Mouse (Mus musculus) forebrain, postnatal 0 days (tissue): ENCODE measurements around the gene Cmip. TPM values are rescaled to one million over a fixed set of nuclear protein-coding genes. Genes with fewer than 3 reads are reported as not detected.

Experiments
- ATAC-seq: fragments of 200-750 bp; cut with Nextera tagmentation; 2 replicates; pipeline ENCODE4 v1.8.0; 2017; ENCODE audit warnings: mild to moderate bottlenecking, moderate library complexity
- DNase-seq: peaks from one replicate; pipeline ENCODE4 v3.0.0-alpha.2; 2015
- H3K27ac ChIP-seq: fragments of 300-500 bp; sonication (generic); 2 replicates; pipeline ENCODE4 v1.5.1; 2014; ENCODE audit warnings: low read depth, mild to moderate bottlenecking, antibody characterized with exemption, low read length, moderate library complexity, mixed read lengths
- H3K27me3 ChIP-seq: fragments of 300-500 bp; sonication (generic); 2 replicates; pipeline ENCODE4 v1.6.1; 2014; ENCODE audit warnings: mild to moderate bottlenecking, low read length, mixed read lengths; ENCODE audit not compliant: insufficient read depth
- H3K36me3 ChIP-seq: fragments of 300-500 bp; sonication (generic); 2 replicates; pipeline ENCODE4 v1.6.1; 2014; ENCODE audit warnings: mild to moderate bottlenecking, moderate library complexity; ENCODE audit not compliant: insufficient read depth
- H3K4me1 ChIP-seq: fragments of 300-500 bp; sonication (generic); 2 replicates; pipeline ENCODE4 v1.6.1; 2014; ENCODE audit warnings: antibody characterized with exemption; ENCODE audit not compliant: insufficient read depth
- H3K4me2 ChIP-seq: fragments of 300-500 bp; sonication (generic); 2 replicates; pipeline ENCODE4 v1.6.1; 2014; ENCODE audit warnings: low read depth, mild to moderate bottlenecking, moderate library complexity
- H3K4me3 ChIP-seq: fragments of 300-500 bp; sonication (generic); 2 replicates; pipeline ENCODE4 v1.5.1; 2014; ENCODE audit warnings: low read depth, low read length, mixed read lengths
- H3K9ac ChIP-seq: fragments of 300-500 bp; sonication (generic); 2 replicates; pipeline ENCODE4 v1.6.1; 2014; ENCODE audit warnings: mild to moderate bottlenecking
- H3K9me3 ChIP-seq: fragments of 300-500 bp; sonication (generic); 2 replicates; pipeline ENCODE4 v1.6.1; 2016; ENCODE audit warnings: low read length
- CTCF ChIP-seq: sonication (generic); IDR thresholded peaks from 2 replicates; pipeline ENCODE4 v1.5.1; 2016; ENCODE audit warnings: antibody characterized with exemption, control low read depth, low read depth
- WGBS: fragments of 180-500 bp; shearing (Covaris S2); extraction: QIAGEN DNeasy Blood & Tissue Kit; methylation state at CpG from one replicate; pipeline ENCODE4 v1.1.7; 2014; 5-methylcytosine and 5-hydroxymethylcytosine counted together
- polyA plus RNA-seq: library from polyadenylated mRNA; unstranded; fragments of >200 nt; fragmentation: Nextera tagmentation; extraction: Ambion mirVana; gene quantifications from 2 replicates; pipeline ENCODE4 v1.2.1, GENCODE M21; 2015
- total RNA-seq: library from RNA; depleted of rRNA; stranded (reverse); fragments of >200 nt; gene quantifications from 2 replicates; pipeline ENCODE4 v1.2.3, GENCODE M21; 2014

The Cmip gene
- total and polyA plus RNA-seq, 2 experiments from 2014 or later = 192 to 204 TPM

DNA sequence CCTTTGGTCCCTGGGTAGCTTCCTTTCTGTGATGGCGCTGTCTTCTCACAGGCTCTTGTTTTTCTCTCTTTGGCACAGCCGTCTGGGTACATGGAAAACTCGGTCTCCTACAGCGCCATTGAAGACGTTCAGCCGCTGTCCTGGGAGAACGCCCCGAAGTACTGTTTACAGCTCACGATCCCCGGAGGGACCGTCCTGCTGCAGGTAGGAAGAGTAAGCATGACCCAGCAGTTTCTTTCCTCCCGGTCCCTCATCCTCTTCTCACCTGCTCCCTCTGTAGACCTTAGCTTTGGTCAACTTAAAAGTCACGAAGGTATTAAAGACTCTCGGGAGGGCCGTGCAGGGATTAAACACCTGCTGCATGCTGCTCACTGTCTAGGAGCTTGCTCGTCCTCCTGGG, 120.1 kb downstream of the Cmip start:
- H3K4me2 ChIP-seq = no peak overlapping the region
- ATAC-seq (no peak), DNase-seq (no peak)
- peaks cover 8% of the 10 kb centered on the region; the same call in 1 of the 2 replicates for H3K4me1 ChIP-seq
- H3K9ac ChIP-seq = no peak overlapping the region
- WGBS = 67% methylated on average over 16 of the region's 16 CpGs
- no peaks in the 10 kb centered on the region for H3K27me3 ChIP-seq
- no peak for TF ChIP-seq CTCF
- no peaks in the 10 kb centered on the region for H3K36me3 ChIP-seq
- no peak overlapping the region for H3K27ac ChIP-seq
- no peak overlapping the region for H3K4me3 ChIP-seq
- H3K9me3 ChIP-seq = no peaks in the 10 kb centered on the region

DNA sequence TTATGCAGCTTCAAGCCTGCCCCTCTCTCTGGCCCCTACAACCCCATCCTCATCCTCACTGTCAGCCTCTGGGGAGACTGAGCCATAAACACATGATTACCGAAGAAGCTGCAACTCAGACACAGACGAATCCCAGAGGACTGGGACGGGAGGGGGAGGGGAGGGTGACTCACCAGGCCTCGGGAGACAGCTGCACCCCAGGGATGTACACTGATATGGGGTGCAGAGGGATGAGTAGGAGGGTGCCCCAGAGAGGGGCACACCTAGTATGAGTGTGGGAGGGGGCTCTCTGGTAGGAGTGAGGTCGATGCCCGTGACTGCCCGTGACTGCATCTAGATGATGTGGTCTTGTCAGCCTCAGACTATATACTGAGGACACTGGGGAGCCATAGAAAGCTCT, 121.8 kb downstream of the Cmip start:
- no peaks in the 10 kb centered on the region for H3K4me1 ChIP-seq
- no peak overlapping the region for H3K4me3 ChIP-seq
- DNase-seq (no peak), ATAC-seq (no peak)
- TF ChIP-seq CTCF = no peak
- no peak overlapping the region for H3K9ac ChIP-seq
- H3K4me2 ChIP-seq = no peak overlapping the region
- WGBS = 83% methylated on average over 7 of the region's 7 CpGs
- no peaks in the 10 kb centered on the region for H3K9me3 ChIP-seq
- H3K36me3 ChIP-seq = no peaks in the 10 kb centered on the region
- no peaks in the 10 kb centered on the region for H3K27me3 ChIP-seq
- H3K27ac ChIP-seq = no peak overlapping the region

- Histone ChIP-seq H3K27me3 (no peaks in the 10 kb centered on the region), H3K4me2 (no peak overlapping the region), H3K4me3 (no peak overlapping the region), H3K27ac (no peak overlapping the region), H3K9me3 (no peaks in the 10 kb centered on the region), H3K4me1 (no peaks in the 10 kb centered on the region), H3K9ac (no peak overlapping the region), H3K36me3 (no peaks in the 10 kb centered on the region)
- ATAC-seq (peak; percentile 65; the same call in 1 of the 2 replicates), DNase-seq (no peak)
- peak; percentile 56 for TF ChIP-seq CTCF
- WGBS = 56% methylated on average over 10 of the region's 10 CpGs
Observed at GRCm38 (mm10) chr8:117379131-117379530, 122.3 kb downstream of the Cmip start.

- no peak overlapping the region for H3K4me3 ChIP-seq
- no peaks in the 10 kb centered on the region for H3K36me3 ChIP-seq
- DNase-seq = peak; percentile 60
- H3K27ac ChIP-seq = no peak overlapping the region
- TF ChIP-seq CTCF = no peak
- no peak overlapping the region for H3K9ac ChIP-seq
- H3K9me3 ChIP-seq = no peaks in the 10 kb centered on the region
- H3K27me3 ChIP-seq = no peaks in the 10 kb centered on the region
- H3K4me2 ChIP-seq = no peak overlapping the region
- no peaks in the 10 kb centered on the region for H3K4me1 ChIP-seq
- WGBS = 39% methylated on average over 8 of the region's 8 CpGs
- ATAC-seq = peak; percentile 73
Observed at GRCm38 (mm10) chr8:117380796-117381195, 123.9 kb downstream of the Cmip start.

DNA sequence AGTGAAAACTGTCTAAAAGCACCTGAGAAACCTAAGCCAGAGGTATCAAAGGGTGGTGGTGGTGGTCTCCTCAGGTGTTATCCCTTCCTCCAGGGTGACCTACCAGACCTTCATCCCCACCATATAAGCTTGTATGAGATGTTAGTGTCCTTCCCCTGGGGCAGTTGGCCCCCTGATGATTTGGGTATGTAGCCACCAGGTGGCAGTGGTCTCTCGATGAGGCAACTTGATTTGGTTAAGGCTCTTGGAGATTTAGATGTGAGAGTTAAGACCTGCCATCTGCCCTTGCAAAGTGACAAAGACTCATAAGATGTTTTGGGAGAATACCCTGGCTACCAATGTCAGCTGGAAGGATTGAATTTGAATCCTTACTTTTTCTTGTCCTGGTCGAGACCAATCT, 129.3 kb downstream of the Cmip start:
- peak; percentile 43 for TF ChIP-seq CTCF
- ATAC-seq = no peak
- Histone ChIP-seq H3K4me1 (no peaks in the 10 kb centered on the region), H3K9ac (no peak overlapping the region), H3K36me3 (no peaks in the 10 kb centered on the region; the same call in 1 of the 2 replicates), H3K27ac (no peak overlapping the region), H3K9me3 (no peaks in the 10 kb centered on the region), H3K4me3 (no peak overlapping the region), H3K27me3 (no peaks in the 10 kb centered on the region), H3K4me2 (no peak overlapping the region)
- DNase-seq = no peak
- WGBS = 83% methylated on average over 2 of the region's 2 CpGs

DNA sequence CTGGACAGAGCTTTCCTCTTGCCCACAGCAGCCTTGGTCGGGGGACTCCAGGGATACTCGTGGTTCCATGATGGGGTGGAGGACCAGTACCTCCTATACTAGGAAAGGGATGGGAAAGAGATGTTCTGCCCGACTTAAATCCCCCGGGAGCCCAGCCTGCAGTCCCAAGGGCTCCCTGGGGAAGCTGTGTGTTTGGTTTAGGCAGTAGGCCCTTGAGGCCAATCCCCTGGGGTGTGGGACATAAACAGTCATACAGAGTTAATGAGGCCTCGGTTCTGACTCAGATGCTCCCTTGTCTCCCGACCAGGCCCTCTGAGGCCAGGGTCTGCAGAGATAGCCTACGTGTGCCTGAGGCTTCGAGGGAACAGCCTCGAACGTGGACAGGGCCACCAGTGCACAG, 130.8 kb downstream of the Cmip start:
- no peak for TF ChIP-seq CTCF
- Histone ChIP-seq H3K4me1 (no peaks in the 10 kb centered on the region), H3K27ac (no peak overlapping the region), H3K27me3 (no peaks in the 10 kb centered on the region), H3K4me3 (no peak overlapping the region), H3K4me2 (no peak overlapping the region), H3K36me3 (no peaks in the 10 kb centered on the region; the same call in 1 of the 2 replicates), H3K9me3 (no peaks in the 10 kb centered on the region), H3K9ac (no peak overlapping the region)
- 69% methylated on average over 10 of the region's 10 CpGs for WGBS
- DNase-seq = no peak
- ATAC-seq = no peak

DNA sequence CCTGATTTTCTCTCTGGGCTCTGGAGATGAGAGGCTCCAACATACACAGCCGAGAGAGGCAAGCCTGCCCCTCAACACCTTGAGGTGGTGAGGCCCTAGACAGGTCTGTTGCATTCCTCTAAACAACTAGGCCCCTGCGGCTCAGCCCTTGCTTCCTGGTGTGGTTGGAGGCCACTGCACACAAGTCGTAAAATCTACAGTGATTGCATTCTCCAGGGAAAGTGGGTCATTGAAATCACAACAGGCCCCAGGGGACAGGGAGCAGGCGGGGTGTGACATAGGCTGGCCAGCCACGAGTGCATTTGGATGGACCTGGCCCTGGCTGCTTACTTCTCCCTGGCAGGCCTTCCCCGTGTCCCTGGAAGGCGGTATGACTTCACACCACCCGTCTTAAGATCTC, 131.5 kb downstream of the Cmip start:
- H3K27ac ChIP-seq = no peak overlapping the region
- no peaks in the 10 kb centered on the region; the same call in 1 of the 2 replicates for H3K36me3 ChIP-seq
- WGBS = 76% methylated on average over 8 of the region's 8 CpGs
- H3K4me1 ChIP-seq = no peaks in the 10 kb centered on the region
- no peak for TF ChIP-seq CTCF
- no peak overlapping the region for H3K4me2 ChIP-seq
- DNase-seq (no peak), ATAC-seq (no peak; the same call in 1 of the 2 replicates)
- H3K4me3 ChIP-seq = no peak overlapping the region
- H3K27me3 ChIP-seq = no peaks in the 10 kb centered on the region
- H3K9me3 ChIP-seq = no peaks in the 10 kb centered on the region
- no peak overlapping the region for H3K9ac ChIP-seq

GRCm38 (mm10) chr8:117393853-117394252, 137.0 kb downstream of the Cmip start:
- Histone ChIP-seq H3K27me3 (no peaks in the 10 kb centered on the region), H3K4me1 (no peaks in the 10 kb centered on the region), H3K9me3 (no peaks in the 10 kb centered on the region), H3K4me2 (no peak overlapping the region), H3K4me3 (no peak overlapping the region), H3K9ac (no peak overlapping the region), H3K36me3 (no peaks in the 10 kb centered on the region; the same call in 1 of the 2 replicates), H3K27ac (no peak overlapping the region)
- TF ChIP-seq CTCF = no peak
- ATAC-seq (no peak), DNase-seq (no peak)
- WGBS = 48% methylated on average over 6 of the region's 6 CpGs
